Mouse (Mus musculus): ENCODE measurements around the gene Alox5ap. TPM values are rescaled to one million over a fixed set of nuclear protein-coding genes. Genes with fewer than 3 reads are reported as not detected.

Alox5ap gene
- polyA plus RNA-seq, 1 experiment from 2014 or later = 49.0 TPM

GRCm38 (mm10) chr5:149316926-149317325, 52.4 kb downstream of the Alox5ap start:
- H3K36me3 ChIP-seq (ENCODE audit: control insufficient read depth, insufficient read depth) = no peaks in the 10 kb centered on the region
- no peaks in the 10 kb centered on the region; the same call in 1 of the 2 replicates for H3K4me1 ChIP-seq (ENCODE audit: control insufficient read depth, low read depth, low read length)
- no peaks in the 10 kb centered on the region for H3K9me3 ChIP-seq (replicated peaks; ENCODE audit: control insufficient read depth, low read length)
- no peak for ATAC-seq (ENCODE audit: low read depth)
- H3K27ac ChIP-seq (ENCODE audit: low read length) = no peak overlapping the region
- H3K9ac ChIP-seq (ENCODE audit: low read depth, low read length) = no peak overlapping the region
- H3K4me2 ChIP-seq (ENCODE audit: low read depth, low read length) = no peak overlapping the region
- WGBS (ENCODE audit: insufficient replicate concordance) = 33% methylated on average over 4 of the region's 4 CpGs
- no peak overlapping the region for H3K4me3 ChIP-seq (ENCODE audit: low read depth, low read length)
- peaks cover 6% of the 10 kb centered on the region for H3K27me3 ChIP-seq (ENCODE audit: control insufficient read depth, insufficient read depth, low read depth, low read length)

GRCm38 (mm10) chr5:149319874-149320323, 55.3 kb downstream of the Alox5ap start:
- Histone ChIP-seq H3K27ac (ENCODE audit: low read length) (no peak overlapping the region), H3K9me3 (replicated peaks; ENCODE audit: control insufficient read depth, low read length) (no peaks in the 10 kb centered on the region), H3K9ac (ENCODE audit: low read depth, low read length) (no peak overlapping the region), H3K4me3 (ENCODE audit: low read depth, low read length) (no peak overlapping the region), H3K4me1 (ENCODE audit: control insufficient read depth, low read depth, low read length) (peaks cover 3% of the 10 kb centered on the region), H3K4me2 (ENCODE audit: low read depth, low read length) (no peak overlapping the region), H3K36me3 (ENCODE audit: control insufficient read depth, insufficient read depth) (no peaks in the 10 kb centered on the region), H3K27me3 (ENCODE audit: control insufficient read depth, insufficient read depth, low read depth, low read length) (peaks cover 6% of the 10 kb centered on the region)
- WGBS (ENCODE audit: insufficient replicate concordance) = 49% methylated on average over 9 of the region's 9 CpGs
- no peak for ATAC-seq (ENCODE audit: low read depth)

GRCm38 (mm10) chr5:149320534-149321482, 56.2 kb downstream of the Alox5ap start:
- no peak overlapping the region for H3K27ac ChIP-seq (ENCODE audit: low read length)
- 5% methylated on average over 15 of the region's 15 CpGs for WGBS (ENCODE audit: insufficient replicate concordance)

GRCm38 (mm10) chr5:149321909-149322841, 57.6 kb downstream of the Alox5ap start:
- Histone ChIP-seq H3K9me3 (replicated peaks; ENCODE audit: control insufficient read depth, low read length) (no peaks in the 10 kb centered on the region), H3K27me3 (ENCODE audit: control insufficient read depth, insufficient read depth, low read depth, low read length) (peaks cover 6% of the 10 kb centered on the region), H3K27ac (ENCODE audit: low read length) (no peak overlapping the region), H3K4me1 (ENCODE audit: control insufficient read depth, low read depth, low read length) (peaks cover 3% of the 10 kb centered on the region), H3K9ac (ENCODE audit: low read depth, low read length) (no peak overlapping the region), H3K4me2 (ENCODE audit: low read depth, low read length) (no peak overlapping the region; the same call in 1 of the 2 replicates), H3K36me3 (ENCODE audit: control insufficient read depth, insufficient read depth) (no peaks in the 10 kb centered on the region), H3K4me3 (ENCODE audit: low read depth, low read length) (no peak overlapping the region)
- WGBS (ENCODE audit: insufficient replicate concordance) = 48% methylated on average over 15 of the region's 15 CpGs
- no peak for ATAC-seq (ENCODE audit: low read depth)

More at GRCm38 (mm10) chr5:149320534-149321482, 56.2 kb downstream of the Alox5ap start:
- Histone ChIP-seq H3K4me1 (ENCODE audit: control insufficient read depth, low read depth, low read length) (peaks cover 3% of the 10 kb centered on the region), H3K4me3 (ENCODE audit: low read depth, low read length) (no peak overlapping the region), H3K9me3 (replicated peaks; ENCODE audit: control insufficient read depth, low read length) (no peaks in the 10 kb centered on the region), H3K36me3 (ENCODE audit: control insufficient read depth, insufficient read depth) (no peaks in the 10 kb centered on the region), H3K27me3 (ENCODE audit: control insufficient read depth, insufficient read depth, low read depth, low read length) (peaks cover 6% of the 10 kb centered on the region), H3K9ac (ENCODE audit: low read depth, low read length) (no peak overlapping the region), H3K4me2 (ENCODE audit: low read depth, low read length) (peak overlapping the region; percentile 21)
- peak; percentile 54 for ATAC-seq (ENCODE audit: low read depth)

GRCm38 (mm10) chr5:149322938-149323553, 58.5 kb downstream of the Alox5ap start:
- H3K9ac ChIP-seq (ENCODE audit: low read depth, low read length) = no peak overlapping the region
- H3K4me3 ChIP-seq (ENCODE audit: low read depth, low read length) = no peak overlapping the region
- ATAC-seq (ENCODE audit: low read depth) = 0 out of 2 replicates have a peak, but pooled peaks have one; percentile 43
- H3K36me3 ChIP-seq (ENCODE audit: control insufficient read depth, insufficient read depth) = no peaks in the 10 kb centered on the region
- no peak overlapping the region for H3K27ac ChIP-seq (ENCODE audit: low read length)
- peaks cover 6% of the 10 kb centered on the region for H3K27me3 ChIP-seq (ENCODE audit: control insufficient read depth, insufficient read depth, low read depth, low read length)
- H3K4me2 ChIP-seq (ENCODE audit: low read depth, low read length) = no peak overlapping the region
- 63% methylated on average over 9 of the region's 9 CpGs for WGBS (ENCODE audit: insufficient replicate concordance)
- no peaks in the 10 kb centered on the region for H3K9me3 ChIP-seq (replicated peaks; ENCODE audit: control insufficient read depth, low read length)
- peaks cover 3% of the 10 kb centered on the region for H3K4me1 ChIP-seq (ENCODE audit: control insufficient read depth, low read depth, low read length)

GRCm38 (mm10) chr5:149324739-149325138, 60.2 kb downstream of the Alox5ap start:
- Histone ChIP-seq H3K36me3 (ENCODE audit: control insufficient read depth, insufficient read depth) (no peaks in the 10 kb centered on the region), H3K4me2 (ENCODE audit: low read depth, low read length) (no peak overlapping the region), H3K9ac (ENCODE audit: low read depth, low read length) (no peak overlapping the region), H3K4me3 (ENCODE audit: low read depth, low read length) (no peak overlapping the region), H3K27ac (ENCODE audit: low read length) (no peak overlapping the region), H3K4me1 (ENCODE audit: control insufficient read depth, low read depth, low read length) (peaks cover 3% of the 10 kb centered on the region), H3K27me3 (ENCODE audit: control insufficient read depth, insufficient read depth, low read depth, low read length) (peaks cover 6% of the 10 kb centered on the region), H3K9me3 (replicated peaks; ENCODE audit: control insufficient read depth, low read length) (no peaks in the 10 kb centered on the region)
- 55% methylated on average over 13 of the region's 13 CpGs for WGBS (ENCODE audit: insufficient replicate concordance)
- no peak for ATAC-seq (ENCODE audit: low read depth)

GRCm38 (mm10) chr5:149329098-149329887, 64.7 kb downstream of the Alox5ap start:
- Histone ChIP-seq H3K27ac (ENCODE audit: low read length) (no peak overlapping the region), H3K27me3 (ENCODE audit: control insufficient read depth, insufficient read depth, low read depth, low read length) (no peaks in the 10 kb centered on the region), H3K36me3 (ENCODE audit: control insufficient read depth, insufficient read depth) (no peaks in the 10 kb centered on the region), H3K9ac (ENCODE audit: low read depth, low read length) (no peak overlapping the region), H3K4me2 (ENCODE audit: low read depth, low read length) (no peak overlapping the region), H3K4me1 (ENCODE audit: control insufficient read depth, low read depth, low read length) (peaks cover 2% of the 10 kb centered on the region; the same call in 1 of the 2 replicates), H3K4me3 (ENCODE audit: low read depth, low read length) (no peak overlapping the region), H3K9me3 (replicated peaks; ENCODE audit: control insufficient read depth, low read length) (no peaks in the 10 kb centered on the region)
- 61% methylated on average over 12 of the region's 12 CpGs for WGBS (ENCODE audit: insufficient replicate concordance)
- no peak for ATAC-seq (ENCODE audit: low read depth)

- WGBS (ENCODE audit: insufficient replicate concordance) = 4% methylated on average over 1 of the region's 1 CpGs
Observed at GRCm38 (mm10) chr5:149330601-149331000, 66.0 kb downstream of the Alox5ap start.

More at GRCm38 (mm10) chr5:149330601-149331000, 66.0 kb downstream of the Alox5ap start:
- Histone ChIP-seq H3K27ac (ENCODE audit: low read length) (no peak overlapping the region), H3K27me3 (ENCODE audit: control insufficient read depth, insufficient read depth, low read depth, low read length) (no peaks in the 10 kb centered on the region), H3K36me3 (ENCODE audit: control insufficient read depth, insufficient read depth) (no peaks in the 10 kb centered on the region), H3K9ac (ENCODE audit: low read depth, low read length) (no peak overlapping the region), H3K9me3 (replicated peaks; ENCODE audit: control insufficient read depth, low read length) (no peaks in the 10 kb centered on the region), H3K4me1 (ENCODE audit: control insufficient read depth, low read depth, low read length) (peaks cover 2% of the 10 kb centered on the region; the same call in 1 of the 2 replicates), H3K4me3 (ENCODE audit: low read depth, low read length) (no peak overlapping the region), H3K4me2 (ENCODE audit: low read depth, low read length) (no peak overlapping the region)
- no peak for ATAC-seq (ENCODE audit: low read depth)
